Mouse (Mus musculus): ENCODE results near the gene Cntln. TPM values are rescaled to one million over a fixed set of nuclear protein-coding genes. Genes with fewer than 3 reads are reported as not detected.

Cntln gene
- polyA plus RNA-seq, 1 experiment from 2014 or later, result 8.3 TPM

GRCm38 (mm10) chr4:85096682-85097081 is 212.6 kb downstream of the Cntln start:
- no peak overlapping the region for H3K4me3 ChIP-seq
- H3K27ac ChIP-seq, result no peak overlapping the region
- H3K27me3 ChIP-seq (ENCODE audit: low read depth, poor library complexity, severe bottlenecking), result no peaks in the 10 kb centered on the region
- no peaks in the 10 kb centered on the region for H3K36me3 ChIP-seq
- DNase-seq (ENCODE audit: low spot score), result peak; percentile 82
- 14% methylated on average over 7 of the region's 7 CpGs for whole genome bisulfite sequencing
- H3K9me3 ChIP-seq (replicated peaks), result no peaks in the 10 kb centered on the region
- no peaks in the 10 kb centered on the region for H3K4me1 ChIP-seq

- Histone ChIP-seq H3K27ac (no peak overlapping the region), H3K36me3 (no peaks in the 10 kb centered on the region), H3K4me1 (no peaks in the 10 kb centered on the region), H3K9me3 (replicated peaks) (no peaks in the 10 kb centered on the region), H3K4me3 (no peak overlapping the region), H3K27me3 (ENCODE audit: low read depth, poor library complexity, severe bottlenecking) (no peaks in the 10 kb centered on the region)
- WGBS, result 93% methylated on average over 4 of the region's 4 CpGs
- no peak for DNase-seq (ENCODE audit: low spot score)
Observed at GRCm38 (mm10) chr4:85102168-85102567, 218.1 kb downstream of the Cntln start.

GRCm38 (mm10) chr4:85106416-85106815 is 222.3 kb downstream of the Cntln start:
- DNase-seq (ENCODE audit: low spot score), result no peak
- Histone ChIP-seq H3K4me1 (no peaks in the 10 kb centered on the region), H3K27ac (no peak overlapping the region), H3K9me3 (replicated peaks) (no peaks in the 10 kb centered on the region), H3K4me3 (no peak overlapping the region), H3K36me3 (no peaks in the 10 kb centered on the region), H3K27me3 (ENCODE audit: low read depth, poor library complexity, severe bottlenecking) (no peaks in the 10 kb centered on the region)
- 89% methylated on average over 1 of the region's 1 CpGs for WGBS

GRCm38 (mm10) chr4:85106961-85107360 is 222.9 kb downstream of the Cntln start:
- H3K9me3 ChIP-seq (replicated peaks), result no peaks in the 10 kb centered on the region
- H3K36me3 ChIP-seq, result no peaks in the 10 kb centered on the region
- 90% methylated on average over 2 of the region's 2 CpGs for WGBS
- no peak overlapping the region for H3K27ac ChIP-seq
- H3K27me3 ChIP-seq (ENCODE audit: low read depth, poor library complexity, severe bottlenecking), result no peaks in the 10 kb centered on the region
- DNase-seq (ENCODE audit: low spot score), result no peak
- H3K4me3 ChIP-seq, result no peak overlapping the region
- H3K4me1 ChIP-seq, result no peaks in the 10 kb centered on the region

GRCm38 (mm10) chr4:85120271-85120670 is 236.2 kb downstream of the Cntln start:
- H3K4me1 ChIP-seq, result peaks cover 8% of the 10 kb centered on the region
- no peak for DNase-seq (ENCODE audit: low spot score)
- 86% methylated on average over 3 of the region's 3 CpGs for WGBS

GRCm38 (mm10) chr4:85149726-85150125 is 265.6 kb downstream of the Cntln start:
- 85% methylated on average over 5 of the region's 5 CpGs for WGBS
- Histone ChIP-seq H3K4me1 (no peaks in the 10 kb centered on the region), H3K36me3 (no peaks in the 10 kb centered on the region), H3K27me3 (ENCODE audit: low read depth, poor library complexity, severe bottlenecking) (no peaks in the 10 kb centered on the region), H3K4me3 (no peak overlapping the region), H3K9me3 (replicated peaks) (no peaks in the 10 kb centered on the region), H3K27ac (no peak overlapping the region)
- DNase-seq (ENCODE audit: low spot score), result no peak

More at GRCm38 (mm10) chr4:85120271-85120670, 236.2 kb downstream of the Cntln start:
- Histone ChIP-seq H3K4me3 (no peak overlapping the region), H3K36me3 (no peaks in the 10 kb centered on the region), H3K27ac (no peak overlapping the region), H3K27me3 (ENCODE audit: low read depth, poor library complexity, severe bottlenecking) (no peaks in the 10 kb centered on the region), H3K9me3 (replicated peaks) (no peaks in the 10 kb centered on the region)

- Histone ChIP-seq H3K36me3 (no peaks in the 10 kb centered on the region), H3K27ac (no peak overlapping the region), H3K4me1 (no peaks in the 10 kb centered on the region), H3K4me3 (no peak overlapping the region), H3K27me3 (ENCODE audit: low read depth, poor library complexity, severe bottlenecking) (no peaks in the 10 kb centered on the region), H3K9me3 (replicated peaks) (no peaks in the 10 kb centered on the region)
- no peak for DNase-seq (ENCODE audit: low spot score)
- WGBS, result 92% methylated on average over 7 of the region's 7 CpGs
Observed at GRCm38 (mm10) chr4:85151881-85152280, 267.8 kb downstream of the Cntln start.

- no peak for DNase-seq (ENCODE audit: low spot score)
- Histone ChIP-seq H3K4me1 (no peaks in the 10 kb centered on the region), H3K9me3 (replicated peaks) (no peaks in the 10 kb centered on the region), H3K4me3 (no peak overlapping the region), H3K27ac (no peak overlapping the region), H3K36me3 (no peaks in the 10 kb centered on the region), H3K27me3 (ENCODE audit: low read depth, poor library complexity, severe bottlenecking) (no peaks in the 10 kb centered on the region)
- WGBS, result 90% methylated on average over 1 of the region's 1 CpGs
Observed at GRCm38 (mm10) chr4:85154361-85154760, 270.3 kb downstream of the Cntln start.

DNA sequence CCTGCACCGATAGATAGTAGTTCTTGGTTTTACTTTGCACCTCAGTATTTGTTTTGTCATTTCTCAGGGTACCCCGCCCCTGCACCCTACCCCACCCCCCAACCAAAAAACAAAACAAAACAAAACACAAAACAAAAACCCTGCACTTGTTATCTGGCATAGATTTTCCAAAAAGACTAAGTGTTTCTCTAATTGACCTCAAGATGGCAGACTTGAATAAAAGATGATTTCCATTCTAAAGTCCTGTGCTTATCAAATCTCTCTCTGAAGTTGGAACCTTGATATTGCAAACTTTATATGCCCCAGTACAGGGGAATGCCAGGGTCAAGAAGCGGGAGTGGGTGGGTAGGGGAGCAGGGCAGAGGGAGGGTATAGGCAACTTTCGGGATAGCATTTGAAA is 277.0 kb downstream of the Cntln start:
- Histone ChIP-seq H3K4me1 (no peaks in the 10 kb centered on the region), H3K9me3 (replicated peaks) (no peaks in the 10 kb centered on the region), H3K27ac (no peak overlapping the region), H3K36me3 (no peaks in the 10 kb centered on the region), H3K27me3 (ENCODE audit: low read depth, poor library complexity, severe bottlenecking) (0 out of 2 replicates have a peak, but pooled peaks cover 6% of the 10 kb centered on the region), H3K4me3 (no peak overlapping the region)
- DNase-seq (ENCODE audit: low spot score), result no peak
- WGBS, result 71% methylated on average over 4 of the region's 4 CpGs

GRCm38 (mm10) chr4:85162468-85163312 is 278.6 kb downstream of the Cntln start:
- Histone ChIP-seq H3K4me3 (no peak overlapping the region), H3K36me3 (no peaks in the 10 kb centered on the region), H3K9me3 (replicated peaks) (no peaks in the 10 kb centered on the region), H3K4me1 (no peaks in the 10 kb centered on the region), H3K27me3 (ENCODE audit: low read depth, poor library complexity, severe bottlenecking) (0 out of 2 replicates have a peak, but pooled peaks cover 6% of the 10 kb centered on the region), H3K27ac (no peak overlapping the region)
- DNase-seq (ENCODE audit: low spot score), result peak; percentile 72
- WGBS, result 34% methylated on average over 27 of the region's 27 CpGs

- Histone ChIP-seq H3K4me1 (no peaks in the 10 kb centered on the region), H3K36me3 (no peaks in the 10 kb centered on the region), H3K9me3 (replicated peaks) (no peaks in the 10 kb centered on the region), H3K27ac (no peak overlapping the region), H3K4me3 (no peak overlapping the region), H3K27me3 (ENCODE audit: low read depth, poor library complexity, severe bottlenecking) (0 out of 2 replicates have a peak, but pooled peaks cover 6% of the 10 kb centered on the region)
- DNase-seq (ENCODE audit: low spot score), result no peak
- 90% methylated on average over 2 of the region's 2 CpGs for WGBS
Observed at GRCm38 (mm10) chr4:85163313-85163615, 279.2 kb downstream of the Cntln start.

GRCm38 (mm10) chr4:85168001-85168400 is 283.9 kb downstream of the Cntln start:
- Histone ChIP-seq H3K4me1 (no peaks in the 10 kb centered on the region), H3K9me3 (replicated peaks) (no peaks in the 10 kb centered on the region), H3K27ac (no peak overlapping the region), H3K4me3 (no peak overlapping the region), H3K36me3 (no peaks in the 10 kb centered on the region), H3K27me3 (ENCODE audit: low read depth, poor library complexity, severe bottlenecking) (no peaks in the 10 kb centered on the region)
- WGBS, result 91% methylated on average over 12 of the region's 12 CpGs
- DNase-seq (ENCODE audit: low spot score), result no peak

GRCm38 (mm10) chr4:85175466-85175865 is 291.4 kb downstream of the Cntln start:
- DNase-seq (ENCODE audit: low spot score), result no peak

More at GRCm38 (mm10) chr4:85175466-85175865, 291.4 kb downstream of the Cntln start:
- no peaks in the 10 kb centered on the region for H3K9me3 ChIP-seq (replicated peaks)
- H3K4me3 ChIP-seq, result no peak overlapping the region
- WGBS, result 83% methylated on average over 4 of the region's 4 CpGs
- no peaks in the 10 kb centered on the region for H3K4me1 ChIP-seq
- H3K27ac ChIP-seq, result no peak overlapping the region
- H3K36me3 ChIP-seq, result no peaks in the 10 kb centered on the region
- no peaks in the 10 kb centered on the region for H3K27me3 ChIP-seq (ENCODE audit: low read depth, poor library complexity, severe bottlenecking)

Measured in limb, embryonic 10.5 days (tissue).